Mouse (Mus musculus) CH12.LX (cell line): ENCODE data around the gene Cox4i2. TPM values are rescaled to one million over a fixed set of nuclear protein-coding genes. Genes with fewer than 3 reads are reported as not detected.

Source experiments
- DNase-seq: peaks from one replicate; pipeline ENCODE4 v3.0.0-alpha.2; 2013; ENCODE audit errors: extremely low read depth
- H3K27ac ChIP-seq: 2 replicates; pipeline ENCODE4 v1.5.1; 2012; ENCODE audit warnings: low read depth, mild to moderate bottlenecking, control low read depth, moderate library complexity; ENCODE audit not compliant: insufficient read depth
- H3K27me3 ChIP-seq: replicated peaks from 2 replicates; pipeline ENCODE3; 2012; ENCODE audit warnings: inconsistent platforms
- H3K36me3 ChIP-seq, 2 experiments: replicated peaks in 1 of 2; 2 replicates each; pipeline versions ENCODE3 to v1.6.1; 2012; ENCODE audit warnings: inconsistent platforms in 1 of 2, low read length in 1 of 2, mild to moderate bottlenecking in 1 of 2, mixed read lengths in 1 of 2, moderate library complexity in 1 of 2; ENCODE audit not compliant: control insufficient read depth in 1 of 2, insufficient read depth in 1 of 2
- H3K4me1 ChIP-seq, 2 experiments: 2 replicates each; pipeline ENCODE4 v1.6.1; 2012; ENCODE audit warnings: inconsistent platforms in 1 of 2, moderate library complexity in 1 of 2; ENCODE audit not compliant: insufficient read depth in 2 of 2, control insufficient read depth in 1 of 2
- H3K4me2 ChIP-seq: 2 replicates; pipeline ENCODE4 v1.6.1; 2012; ENCODE audit warnings: low read depth, mild to moderate bottlenecking, control low read depth; ENCODE audit not compliant: poor library complexity, insufficient read depth, severe bottlenecking
- H3K4me3 ChIP-seq, 3 experiments: fragments of 150-350 bp in 1 of 3; sonication (generic) in 1 of 3; replicated peaks in 1 of 3; 2 replicates each; pipeline versions ENCODE3 to v1.5.1; 2011 to 2012; ENCODE audit warnings: low read depth in 2 of 3, low read length in 2 of 3, mild to moderate bottlenecking in 2 of 3, moderate library complexity in 2 of 3, control low read depth in 1 of 3, improper control_type of control experiment in 1 of 3, inconsistent platforms in 1 of 3, mixed read lengths in 1 of 3; ENCODE audit not compliant: poor library complexity in 1 of 3
- H3K79me2 ChIP-seq: replicated peaks from 2 replicates; pipeline ENCODE4 v1.6.1; 2012; ENCODE audit warnings: mild to moderate bottlenecking, moderate library complexity; ENCODE audit not compliant: control insufficient read depth, poor library complexity, insufficient read depth, severe bottlenecking; ENCODE audit errors: extremely low read depth
- H3K9ac ChIP-seq: 2 replicates; pipeline ENCODE4 v1.6.1; 2012; ENCODE audit warnings: low read depth, mild to moderate bottlenecking, control low read depth, moderate library complexity; ENCODE audit not compliant: insufficient read depth
- H3K9me3 ChIP-seq: replicated peaks from 2 replicates; pipeline ENCODE3; 2012; ENCODE audit warnings: low read length, inconsistent platforms, mixed read lengths
- CHD1 ChIP-seq: IDR thresholded peaks from 2 replicates; pipeline ENCODE4 v1.6.1; 2012; ENCODE audit warnings: low read depth, low read length, improper control_type of control experiment, inconsistent platforms
- CHD2 ChIP-seq: IDR thresholded peaks from 2 replicates; pipeline ENCODE4 v1.6.1; 2011; ENCODE audit warnings: low read length, improper control_type of control experiment
- CTCF ChIP-seq, 2 experiments: IDR thresholded peaks in 1 of 2; conservative IDR thresholded peaks in 1 of 2; 2 replicates each; pipeline ENCODE4 v1.5.1; 2011 to 2012; ENCODE audit warnings: low read depth in 2 of 2, low read length in 2 of 2, improper control_type of control experiment in 1 of 2, inconsistent platforms in 1 of 2, mild to moderate bottlenecking in 1 of 2, moderate library complexity in 1 of 2
- HCFC1 ChIP-seq: IDR thresholded peaks from 2 replicates; pipeline ENCODE4 v1.6.1; 2012; ENCODE audit warnings: low read depth, mild to moderate bottlenecking, inconsistent platforms, low read length, improper control_type of control experiment
- MAFK ChIP-seq: IDR thresholded peaks from 2 replicates; pipeline ENCODE4 v1.6.1; 2011; ENCODE audit warnings: low read length, improper control_type of control experiment; ENCODE audit not compliant: insufficient replicate concordance
- MEF2A ChIP-seq: IDR thresholded peaks from 2 replicates; pipeline ENCODE4 v1.6.1; 2014; ENCODE audit warnings: low read depth, mild to moderate bottlenecking, inconsistent platforms, low read length, improper control_type of control experiment, borderline replicate concordance
- MXI1 ChIP-seq: IDR thresholded peaks from 2 replicates; pipeline ENCODE4 v1.6.1; 2011; ENCODE audit warnings: mild to moderate bottlenecking, low read depth, low read length, improper control_type of control experiment
- MYC ChIP-seq: IDR thresholded peaks from 2 replicates; pipeline ENCODE4 v1.6.1; 2011; ENCODE audit warnings: low read depth, mild to moderate bottlenecking, improper control_type of control experiment, low read length
- PAX5 ChIP-seq: IDR thresholded peaks from 2 replicates; pipeline ENCODE4 v1.6.1; 2012; ENCODE audit warnings: low read length, inconsistent platforms, mixed read lengths
- POLR2A ChIP-seq: IDR thresholded peaks from 2 replicates; pipeline ENCODE4 v1.6.1; 2011; ENCODE audit warnings: low read depth, mild to moderate bottlenecking, improper control_type of control experiment, low read length
- RAD21 ChIP-seq: IDR thresholded peaks from 2 replicates; pipeline ENCODE4 v1.6.1; 2011; ENCODE audit warnings: low read depth, mild to moderate bottlenecking, low read length, improper control_type of control experiment, moderate library complexity
- ZMIZ1 ChIP-seq: IDR thresholded peaks from 2 replicates; pipeline ENCODE4 v1.6.1; 2012; ENCODE audit warnings: low read depth, mild to moderate bottlenecking, inconsistent platforms, low read length, improper control_type of control experiment
- dilution Hi-C: fragments of 300-500 bp; cut with MboI; formaldehyde crosslinking; loops from 2 replicates; pipeline ENCODE4 v1.14.3; 2020; ENCODE audit warnings: low sequenced_read_pairs; ENCODE audit not compliant: extremely low pct_unique_long_range_greater_than_20kb, extremely low pct_ligation_motif_present
- in situ Hi-C: fragments of 300-500 bp; cut with MboI; formaldehyde crosslinking; loops from 3 replicates; pipeline ENCODE4 v1.14.3; 2019; ENCODE audit warnings: low sequenced_read_pairs, low pct_ligation_motif_present, low pct_unique_long_range_greater_than_20kb, mixed read lengths
- polyA plus RNA-seq: library from polyadenylated mRNA; unstranded; fragments of >175 nt; gene quantifications from 2 replicates; pipeline ENCODE4 v1.2.1, GENCODE M21; 2012; ENCODE audit warnings: low read depth; ENCODE audit not compliant: insufficient read length
- total RNA-seq, 2 experiments: library from RNA; depleted of rRNA; stranded (reverse); fragments of 300-350 nt in 1 of 2; fragments of >200 nt in 1 of 2; gene quantifications; 2 replicates each; pipeline ENCODE4 v1.2.3; 2012 to 2014

Cox4i2 gene
- total and polyA plus RNA-seq, 3 experiments, result not detected

DNA sequence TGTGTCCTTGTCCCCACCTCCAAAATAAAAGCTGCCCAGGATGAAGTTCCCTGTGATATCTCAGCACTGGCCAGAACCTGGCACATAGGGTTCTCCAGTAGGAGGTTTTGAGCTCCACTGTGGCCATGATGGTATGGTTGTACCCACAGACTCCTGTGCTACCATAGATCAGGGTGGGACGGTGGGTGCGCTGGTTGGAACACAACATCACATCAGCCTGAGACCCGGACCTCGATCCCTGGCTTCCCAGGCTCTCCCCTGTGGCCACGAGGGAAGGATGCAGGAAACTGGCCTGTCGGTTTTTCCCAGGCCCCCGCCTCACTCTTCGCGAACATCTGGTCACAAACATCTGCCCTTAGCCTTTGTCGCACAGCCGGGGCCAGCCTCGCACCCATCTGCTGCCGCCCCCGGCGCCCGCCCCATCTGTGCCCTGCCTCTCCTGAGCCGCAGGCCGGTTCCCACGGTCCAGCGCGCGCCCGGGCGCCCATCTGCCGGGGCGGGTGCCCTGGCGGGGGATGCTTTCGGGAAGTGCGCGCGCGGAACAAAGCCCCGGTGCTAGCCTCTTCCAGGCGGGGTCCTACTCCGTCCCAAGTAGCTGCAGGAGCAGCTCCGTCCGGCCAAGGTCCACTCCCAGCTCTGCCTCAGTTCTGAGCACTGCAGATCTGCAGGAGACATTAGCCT, 30.2 kb upstream of the Cox4i2 start:
- in situ Hi-C loops, result no loop called here
- dilution Hi-C loops, result no loop called here
- Histone ChIP-seq H3K27me3 (peaks cover 6% of the 10 kb centered on the region), H3K27ac (no peak overlapping the region), H3K36me3 (no peaks in the 10 kb centered on the region), H3K9me3 (no peaks in the 10 kb centered on the region), H3K4me1 (peaks cover 0 to 7% of the 10 kb centered on the region in 2 experiments; a peak in 3 of 4 replicates), H3K4me3 (no peak overlapping the region), H3K9ac (no peak overlapping the region), H3K4me2 (no peak overlapping the region), H3K79me2 (no peaks in the 10 kb centered on the region)
- no peak for DNase-seq
- TF ChIP-seq POLR2A, result no peak
- TF ChIP-seq CHD2, result no peak
- no peak for TF ChIP-seq MYC

DNA sequence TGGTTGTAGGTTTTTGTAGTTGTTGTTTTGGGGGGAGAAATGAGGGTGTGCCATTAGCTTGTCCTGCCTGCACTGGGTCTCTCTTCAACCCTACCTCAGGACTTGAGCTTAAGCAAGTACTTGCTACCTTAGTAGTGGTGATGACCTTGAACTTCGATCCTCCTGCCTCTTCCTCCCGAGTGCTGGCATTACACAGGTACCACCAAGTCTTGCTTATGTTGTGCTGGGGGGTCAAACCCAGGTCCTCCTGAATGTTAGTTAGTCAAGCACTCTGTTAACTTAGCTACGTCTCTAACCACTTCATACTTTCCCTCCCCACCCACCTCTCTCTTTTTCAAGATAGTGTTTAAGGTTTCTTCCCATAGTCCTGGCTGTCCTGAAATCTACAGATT, 29.6 kb upstream of the Cox4i2 start:
- dilution Hi-C loops (no loop called here), in situ Hi-C loops (no loop called here)
- Histone ChIP-seq H3K27ac (no peak overlapping the region), H3K27me3 (peaks cover 6% of the 10 kb centered on the region), H3K79me2 (no peaks in the 10 kb centered on the region), H3K4me2 (no peak overlapping the region; the same call in 1 of the 2 replicates), H3K9ac (no peak overlapping the region), H3K9me3 (no peaks in the 10 kb centered on the region), H3K4me3 (no peak overlapping the region), H3K4me1 (peaks cover 0 to 7% of the 10 kb centered on the region in 2 experiments; a peak in 3 of 4 replicates), H3K36me3 (no peaks in the 10 kb centered on the region)
- TF ChIP-seq MAFK (no peak), PAX5 (no peak), CTCF (conservative IDR thresholded peaks at IDR 0.05 in 1 of 2, IDR thresholded peaks at IDR 0.05 in 1 of 2; ENCODE audit: low read depth in 2 of 2, low read length in 2 of 2) (no peak), CHD1 (no peak)
- DNase-seq, result no peak

DNA sequence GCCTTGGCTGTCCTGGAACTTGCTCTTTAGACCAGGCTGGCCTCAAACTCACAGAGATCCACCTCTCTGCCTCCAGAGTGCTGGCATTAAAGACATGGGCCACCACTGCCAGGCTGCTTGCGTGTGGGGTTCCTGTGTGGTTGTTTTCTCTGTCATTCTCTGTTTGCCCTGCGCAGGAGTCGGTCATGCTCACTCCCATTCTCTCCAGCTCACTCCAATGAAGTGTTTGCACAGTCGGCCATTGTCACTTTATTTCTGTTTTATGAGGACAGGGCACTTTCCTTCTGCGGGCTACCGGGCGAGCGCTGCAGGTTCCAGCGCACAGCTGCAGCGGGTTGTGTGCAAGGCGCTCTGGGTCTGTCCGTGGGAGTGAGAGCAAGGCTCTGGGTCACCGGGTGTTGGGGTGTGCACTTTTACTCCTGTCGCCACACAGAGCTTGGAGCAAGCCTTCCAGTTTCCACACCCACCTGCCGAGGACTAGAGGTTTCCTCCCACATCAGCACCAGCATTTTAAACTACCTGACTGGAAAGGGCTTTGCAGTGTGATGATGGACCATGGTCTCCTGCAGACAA, 28.7 kb upstream of the Cox4i2 start:
- no peak overlapping the region for H3K9ac ChIP-seq
- H3K9me3 ChIP-seq, result no peaks in the 10 kb centered on the region
- no peak for TF ChIP-seq ZMIZ1
- TF ChIP-seq MXI1, result no peak
- TF ChIP-seq MEF2A, result no peak
- TF ChIP-seq RAD21, result no peak
- no peak for TF ChIP-seq HCFC1
- no peak for TF ChIP-seq CHD2
- TF ChIP-seq CHD1, result no peak
- DNase-seq, result no peak
- H3K4me2 ChIP-seq, result no peak overlapping the region
- dilution Hi-C loops (no loop called here), in situ Hi-C loops (no loop called here)
- no peak overlapping the region for H3K4me3 ChIP-seq
- no peaks in the 10 kb centered on the region for H3K79me2 ChIP-seq
- H3K27me3 ChIP-seq, result peaks cover 6% of the 10 kb centered on the region
- peaks cover 4 to 15% of the 10 kb centered on the region in 2 experiments; a peak in 3 of 4 replicates for H3K4me1 ChIP-seq
- no peaks in the 10 kb centered on the region for H3K36me3 ChIP-seq
- H3K27ac ChIP-seq, result no peak overlapping the region
